Mouse (Mus musculus) embryonic stem cell, embryonic (primary cell): ENCODE measurements around the gene Nup93.

Experiments
- CTCF ChIA-PET, 4 experiments: fragments of 300-600 bp in 2 of 4; fragments of 350-600 bp in 2 of 4; sonication (Branson Sonifier 250); formaldehyde crosslinking; loops; one replicate each; lab custom pipeline; 2022; ENCODE audit warnings: inconsistent platforms in 2 of 4; lab: Charles Lee
- POLR2A ChIA-PET, 4 experiments: fragments of 300-600 bp in 2 of 4; fragments of 350-600 bp in 2 of 4; sonication (Branson Sonifier 250); formaldehyde crosslinking; loops; one replicate each; lab custom pipeline; 2022; ENCODE audit warnings: antibody characterized with exemption in 4 of 4, inconsistent platforms in 1 of 4; lab: Charles Lee

Nup93 gene

GRCm38 (mm10) chr8:94205736-94206135 lies 8.6 kb upstream of the Nup93 start:
- ChIA-PET CTCF (interaction anchor here (0.5 to 2.4 kb wide), 63 partner anchors 8 to 1389 kb away, joined by 3 to 19 read pairs (median 4); partner anchors contain the start of genes Nup93 (in 3 of the 4) and Mt1 (in 2 of the 4)), POLR2A (interaction anchor here (0.5 to 3.5 kb wide), 34 partner anchors 8 to 1910 kb away, joined by 3 to 33 read pairs (median 4); partner anchors contain the start of genes Nup93 (in 4 of the 4), Bbs2 (in 2 of the 4), Mt1 (in 2 of the 4) and Mt2 (in 2 of the 4))

GRCm38 (mm10) chr8:94206256-94206655 lies 8.1 kb upstream of the Nup93 start:
- ChIA-PET CTCF (interaction anchor here (0.5 to 2.4 kb wide), 48 partner anchors 8 to 1390 kb away, joined by 3 to 19 read pairs (median 4); partner anchors contain the start of genes Nup93 (in 3 of the 4) and Mt1 (in 2 of the 4)), POLR2A (interaction anchor here (0.5 to 3.5 kb wide), 24 partner anchors 8 to 473 kb away, joined by 3 to 33 read pairs (median 7); partner anchors contain the start of genes Nup93 (in 4 of the 4), Bbs2 (in 2 of the 4), Mt1 (in 2 of the 4) and Mt2 (in 2 of the 4))

GRCm38 (mm10) chr8:94207491-94207890 lies 6.9 kb upstream of the Nup93 start:
- POLR2A ChIA-PET, result no interaction called here
- CTCF ChIA-PET, result interaction anchor here in 2 of 4 experiments (0.7 to 1.6 kb wide), 2 partner anchors 8 to 799 kb away, joined by 4 to 5 read pairs; no protein-coding TSS in a partner anchor

GRCm38 (mm10) chr8:94209639-94210038 lies 4.7 kb upstream of the Nup93 start:
- POLR2A ChIA-PET, result interaction anchor here in 3 of 4 experiments (0.6 to 2.6 kb wide), 9 partner anchors 10 to 111 kb away, joined by 3 to 8 read pairs (median 3); partner anchors contain the start of genes Mt1 (in 1 of the 3) and Mt2 (in 1 of the 3)
- CTCF ChIA-PET, result interaction anchor here in 1 of 4 experiments (1.8 kb wide), 1 partner anchor 10 kb away, joined by 4 read pairs; no protein-coding TSS in a partner anchor

GRCm38 (mm10) chr8:94210225-94210624 lies 4.1 kb upstream of the Nup93 start:
- ChIA-PET CTCF (interaction anchor here in 3 of 4 experiments (0.6 to 1.8 kb wide), 4 partner anchors 10 to 200 kb away, joined by 3 to 7 read pairs (median 6); no protein-coding TSS in a partner anchor), POLR2A (interaction anchor here in 3 of 4 experiments (0.6 to 2.6 kb wide), 12 partner anchors 9 to 304 kb away, joined by 3 to 8 read pairs (median 3); partner anchors contain the start of genes Mt1 (in 1 of the 3) and Mt2 (in 1 of the 3))

GRCm38 (mm10) chr8:94213819-94214218 lies 545 bp upstream of the Nup93 start:
- POLR2A ChIA-PET, result interaction anchor here (0.6 to 3.0 kb wide), 81 partner anchors 8 to 1312 kb away, joined by 3 to 57 read pairs (median 5); partner anchors contain the start of genes Bbs2 (in 4 of the 4), Mt2 (in 3 of the 4), Mt1 (in 2 of the 4) and Fam192a (in 1 of the 4)

GRCm38 (mm10) chr8:94227381-94227939 lies 13.1 kb downstream of the Nup93 start:
- ChIA-PET POLR2A (interaction anchor here in 2 of 4 experiments (0.9 to 1.6 kb wide), 2 partner anchors 13 kb away, joined by 4 read pairs; partner anchors contain the start of gene Nup93 (in 2 of the 2)), CTCF (no interaction called here)

More at GRCm38 (mm10) chr8:94213819-94214218, 545 bp upstream of the Nup93 start:
- CTCF ChIA-PET, result interaction anchor here (0.8 to 2.1 kb wide), 14 partner anchors 8 to 115 kb away, joined by 3 to 19 read pairs (median 5); partner anchors contain the start of genes Bbs2 (in 1 of the 4) and Mt1 (in 1 of the 4)

GRCm38 (mm10) chr8:94240240-94240751 lies 25.9 kb downstream of the Nup93 start:
- POLR2A ChIA-PET, result interaction anchor here in 2 of 4 experiments (1.1 to 1.3 kb wide), 2 partner anchors 9 to 26 kb away, joined by 3 to 5 read pairs; partner anchors contain the start of gene Nup93 (in 1 of the 2)
- CTCF ChIA-PET, result no interaction called here

GRCm38 (mm10) chr8:94249836-94250435 lies 35.6 kb downstream of the Nup93 start:
- POLR2A ChIA-PET, result interaction anchor here in 2 of 4 experiments (0.6 to 1.5 kb wide), 5 partner anchors 13 to 454 kb away, joined by 3 to 4 read pairs (median 3); no protein-coding TSS in a partner anchor
- CTCF ChIA-PET, result no interaction called here

- ChIA-PET CTCF (no interaction called here), POLR2A (interaction anchor here in 1 of 4 experiments (1.0 kb wide), 1 partner anchor 10 kb away, joined by 3 read pairs; no protein-coding TSS in a partner anchor)
These were observed 44.5 kb downstream of the Nup93 start for GRCm38 (mm10) chr8:94258881-94259280.

- ChIA-PET CTCF (interaction anchor here in 2 of 4 experiments (0.6 to 0.7 kb wide), 2 partner anchors 68 to 441 kb away, joined by 3 to 9 read pairs; no protein-coding TSS in a partner anchor), POLR2A (interaction anchor here in 2 of 4 experiments (1.1 to 1.7 kb wide), 5 partner anchors 9 to 43 kb away, joined by 3 to 6 read pairs (median 5); no protein-coding TSS in a partner anchor)
These were observed 48.4 kb downstream of the Nup93 start for GRCm38 (mm10) chr8:94262626-94263297.

GRCm38 (mm10) chr8:94266344-94267191 lies 52.2 kb downstream of the Nup93 start:
- ChIA-PET POLR2A (interaction anchor here in 2 of 4 experiments (0.7 to 2.3 kb wide), 8 partner anchors 10 to 168 kb away, joined by 3 to 7 read pairs (median 3); partner anchors contain the start of gene Mt2 (in 1 of the 2)), CTCF (no interaction called here)

- ChIA-PET POLR2A (interaction anchor here in 1 of 4 experiments (0.9 to 2.3 kb wide), 9 partner anchors 7 to 170 kb away, joined by 3 to 7 read pairs (median 3); partner anchors contain the start of gene Bbs2), CTCF (interaction anchor here in 3 of 4 experiments (0.6 to 1.3 kb wide), 3 partner anchors 65 to 326 kb away, joined by 3 to 5 read pairs (median 4); no protein-coding TSS in a partner anchor)
These were observed 54.1 kb downstream of the Nup93 start for GRCm38 (mm10) chr8:94268359-94268890.

GRCm38 (mm10) chr8:94270309-94270708 lies 55.9 kb downstream of the Nup93 start:
- POLR2A ChIA-PET, result interaction anchor here in 1 of 4 experiments (1.1 to 1.7 kb wide), 2 partner anchors 10 to 83 kb away, joined by 3 to 7 read pairs; no protein-coding TSS in a partner anchor
- CTCF ChIA-PET, result interaction anchor here in 1 of 4 experiments (1.6 kb wide), 1 partner anchor 73 kb away, joined by 3 read pairs; no protein-coding TSS in a partner anchor

GRCm38 (mm10) chr8:94271102-94271501 lies 56.7 kb downstream of the Nup93 start:
- ChIA-PET POLR2A (interaction anchor here in 2 of 4 experiments (0.9 to 1.7 kb wide), 5 partner anchors 9 to 57 kb away, joined by 3 to 7 read pairs (median 4); partner anchors contain the start of gene Nup93 (in 1 of the 2)), CTCF (no interaction called here)

GRCm38 (mm10) chr8:94272612-94273011 lies 58.2 kb downstream of the Nup93 start:
- POLR2A ChIA-PET, result interaction anchor here in 3 of 4 experiments (0.6 to 1.5 kb wide), 5 partner anchors 10 to 394 kb away, joined by 3 to 6 read pairs (median 4); partner anchors contain the start of gene Arl2bp (in 1 of the 3)
- CTCF ChIA-PET, result no interaction called here
